Mouse (Mus musculus): ENCODE results near the gene Cbarp.
A peak's percentile ranks its signal among the peaks of the same experiment; 100 is the strongest.

- TF ChIP-seq CTCF (IDR thresholded peaks at IDR 0.05) (no peak), POLR2A (IDR thresholded peaks at IDR 0.05; ENCODE audit: insufficient read depth, low read depth, low read length) (peak; percentile 43; the same call in 1 of the 2 replicates)
These were observed 11.6 kb upstream of the Cbarp start for GRCm38 (mm10) chr10:80152071-80152872.

Data from heart, adult 2 months (tissue).